Mouse (Mus musculus) midbrain, embryonic 13.5 days (tissue): ENCODE results near the gene Mfsd6l. TPM values are rescaled to one million over a fixed set of nuclear protein-coding genes. Genes with fewer than 3 reads are reported as not detected.
A peak's percentile ranks its signal among the peaks of the same experiment; 100 is the strongest.

ENCODE experiments used
- ATAC-seq: fragments of 200-750 bp; cut with Nextera tagmentation; 2 replicates; pipeline ENCODE4 v1.8.0; 2017; ENCODE audit warnings: mild to moderate bottlenecking, moderate TSS enrichment, moderate library complexity
- H3K27ac ChIP-seq: fragments of 300-500 bp; sonication (generic); 2 replicates; pipeline ENCODE4 v1.5.1; 2015; ENCODE audit warnings: inconsistent platforms, mild to moderate bottlenecking, moderate library complexity
- H3K27me3 ChIP-seq: fragments of 300-500 bp; sonication (generic); 2 replicates; pipeline ENCODE4 v1.6.1; 2015; ENCODE audit warnings: mild to moderate bottlenecking, inconsistent platforms
- H3K36me3 ChIP-seq: fragments of 300-500 bp; sonication (generic); 2 replicates; pipeline ENCODE4 v1.6.1; 2015; ENCODE audit warnings: mild to moderate bottlenecking, inconsistent platforms
- H3K4me1 ChIP-seq: fragments of 300-500 bp; sonication (generic); replicated peaks from 2 replicates; pipeline ENCODE4 v1.6.1; 2015; ENCODE audit warnings: inconsistent platforms
- H3K4me2 ChIP-seq: fragments of 300-500 bp; sonication (generic); replicated peaks from 2 replicates; pipeline ENCODE4 v1.6.1; 2015; ENCODE audit warnings: moderate library complexity, mild to moderate bottlenecking, inconsistent platforms
- H3K4me3 ChIP-seq: fragments of 300-500 bp; sonication (generic); replicated peaks from 2 replicates; pipeline ENCODE4 v1.5.1; 2015; ENCODE audit warnings: mild to moderate bottlenecking, inconsistent platforms
- H3K9ac ChIP-seq: fragments of 300-500 bp; sonication (generic); replicated peaks from 2 replicates; pipeline ENCODE4 v1.6.1; 2015; ENCODE audit warnings: mild to moderate bottlenecking, inconsistent platforms
- H3K9me3 ChIP-seq: fragments of 300-500 bp; sonication (generic); 2 replicates; pipeline ENCODE4 v1.6.1; 2016; ENCODE audit warnings: mild to moderate bottlenecking, inconsistent platforms
- WGBS: fragments of 180-500 bp; shearing (Covaris S2); methylation state at CpG from one replicate; pipeline ENCODE4 v1.1.7; 2015; 5-methylcytosine and 5-hydroxymethylcytosine counted together
- polyA plus RNA-seq: library from polyadenylated mRNA; unstranded; fragments of >200 nt; fragmentation: Nextera tagmentation; extraction: Ambion mirVana; gene quantifications from 2 replicates; pipeline ENCODE4 v1.2.1, GENCODE M21; 2015

Gene Mfsd6l
- not detected in 2 replicates for polyA plus RNA-seq

DNA sequence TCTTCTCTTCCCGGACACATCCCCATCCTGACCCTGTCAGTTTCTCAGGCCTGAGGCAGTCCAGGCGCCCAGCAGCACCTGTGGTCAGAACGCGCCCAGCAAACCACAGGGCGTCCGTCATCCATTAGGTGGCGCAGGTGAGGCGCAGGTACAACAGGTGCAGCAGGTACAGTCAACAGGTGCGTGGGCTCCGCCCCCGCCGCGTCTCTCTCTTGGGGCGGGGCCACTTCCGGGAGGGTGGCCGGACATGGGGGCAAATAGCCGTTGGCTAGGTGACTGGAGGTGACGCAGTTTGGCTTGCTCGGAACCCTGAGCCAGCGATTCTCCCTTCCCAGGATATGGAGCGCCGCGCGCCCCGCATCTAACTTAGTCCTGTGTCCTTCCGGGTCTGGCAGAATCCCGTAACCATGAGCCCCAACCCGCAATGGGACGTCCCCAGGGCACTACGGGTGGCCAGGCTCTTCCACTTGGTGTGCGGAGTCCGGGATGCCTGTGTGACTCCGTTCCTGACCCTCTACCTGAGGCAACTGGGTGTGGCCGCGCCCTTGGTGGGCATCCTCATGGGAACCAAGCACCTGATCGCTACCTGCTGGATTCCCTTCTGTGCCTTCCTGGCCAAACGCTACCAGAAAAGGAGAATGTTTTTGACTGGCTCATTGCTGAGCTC is at the start of gene Mfsd6l:
Gene Mfsd6l (plus strand): TSS at position 269 of the 667 bp plus-strand sequence.
- H3K9ac ChIP-seq: no peak within 1 kb of the TSS
- ATAC-seq: no peak
- no peaks in the 10 kb centered on the region for H3K36me3 ChIP-seq
- peak within 1 kb of the TSS; percentile 17; the same call in 1 of the 2 replicates for H3K4me3 ChIP-seq
- WGBS: 9% methylated on average over 37 of the region's 37 CpGs
- H3K9me3 ChIP-seq: no peaks in the 10 kb centered on the region
- no peak within 1 kb of the TSS for H3K27ac ChIP-seq
- peaks cover 6% of the 10 kb centered on the region for H3K4me1 ChIP-seq
- peak within 1 kb of the TSS; percentile 47 for H3K4me2 ChIP-seq
- peaks cover 13% of the 10 kb centered on the region for H3K27me3 ChIP-seq

DNA sequence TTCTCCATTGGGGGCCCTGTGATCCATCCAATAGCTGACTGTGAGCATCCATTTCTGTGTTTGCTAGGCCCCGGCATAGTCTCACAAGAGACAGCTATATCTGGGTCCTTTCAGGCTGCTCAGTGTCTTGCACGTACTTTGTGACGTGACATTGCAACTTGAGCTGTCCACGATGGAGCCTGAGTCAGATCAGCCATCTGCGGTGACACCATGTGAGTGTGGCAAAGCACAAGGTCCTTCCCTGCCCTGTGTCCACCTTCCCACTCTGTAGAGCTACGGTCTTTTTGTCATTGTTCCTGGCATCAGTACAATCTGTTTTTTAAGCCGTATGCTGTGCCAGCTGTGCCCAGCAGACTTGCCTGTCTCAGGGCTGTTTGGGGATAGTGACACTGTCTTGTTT is 48.7 kb upstream of the Mfsd6l start:
- WGBS: 93% methylated on average over 7 of the region's 7 CpGs
- Histone ChIP-seq H3K27ac (no peak overlapping the region), H3K4me2 (no peak overlapping the region), H3K27me3 (no peaks in the 10 kb centered on the region), H3K4me3 (no peak overlapping the region), H3K4me1 (no peaks in the 10 kb centered on the region), H3K36me3 (no peaks in the 10 kb centered on the region), H3K9ac (no peak overlapping the region), H3K9me3 (no peaks in the 10 kb centered on the region)
- no peak for ATAC-seq

DNA sequence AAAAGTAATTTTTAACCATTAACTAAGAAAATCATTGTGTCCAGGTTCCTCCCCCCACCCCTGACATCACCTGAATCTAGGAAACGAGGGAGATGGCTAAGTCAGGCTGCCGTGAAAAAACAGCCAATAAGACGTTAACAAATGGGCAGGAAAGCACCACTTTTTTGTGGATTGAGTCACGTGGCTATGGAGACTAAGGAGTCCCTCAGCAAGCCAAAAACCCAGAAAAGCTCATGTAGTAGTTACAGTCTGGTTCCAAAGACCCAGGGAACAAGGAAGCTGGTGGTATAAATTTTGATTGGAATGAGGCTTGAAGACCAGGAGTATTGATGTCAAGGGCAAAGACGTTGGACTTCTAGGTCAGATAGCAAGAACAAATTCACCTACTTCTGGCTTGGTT is 47.4 kb upstream of the Mfsd6l start:
- 76% methylated on average over 5 of the region's 5 CpGs for WGBS
- Histone ChIP-seq H3K36me3 (no peaks in the 10 kb centered on the region), H3K9ac (no peak overlapping the region), H3K4me3 (no peak overlapping the region), H3K27ac (no peak overlapping the region), H3K27me3 (no peaks in the 10 kb centered on the region), H3K4me2 (no peak overlapping the region), H3K4me1 (no peaks in the 10 kb centered on the region), H3K9me3 (no peaks in the 10 kb centered on the region)
- ATAC-seq: no peak

DNA sequence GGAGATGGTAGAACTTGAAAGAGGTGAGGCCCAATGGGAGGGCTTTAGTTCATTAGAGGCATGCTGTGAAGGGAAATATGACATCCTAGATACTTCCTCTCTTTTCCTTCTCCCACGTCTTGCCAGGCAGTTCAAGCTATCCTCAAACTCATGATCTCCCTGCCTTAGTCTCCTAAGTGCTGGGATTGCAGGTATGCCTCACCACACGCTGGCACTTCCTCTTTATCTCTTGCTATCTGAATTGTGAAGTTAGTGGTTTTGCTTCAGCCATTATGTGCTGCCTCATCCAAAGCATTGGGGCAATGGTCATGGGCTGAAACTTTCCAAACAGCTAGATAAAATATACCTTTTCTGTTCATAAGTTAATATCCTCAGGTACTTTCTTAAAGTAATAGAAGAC is 46.8 kb upstream of the Mfsd6l start:
- no peak overlapping the region for H3K27ac ChIP-seq
- no peaks in the 10 kb centered on the region for H3K27me3 ChIP-seq
- H3K4me1 ChIP-seq: no peaks in the 10 kb centered on the region
- no peak overlapping the region for H3K9ac ChIP-seq
- H3K9me3 ChIP-seq: no peaks in the 10 kb centered on the region
- WGBS: 67% methylated on average over 2 of the region's 2 CpGs
- H3K4me2 ChIP-seq: no peak overlapping the region
- no peaks in the 10 kb centered on the region for H3K36me3 ChIP-seq
- no peak overlapping the region for H3K4me3 ChIP-seq
- no peak for ATAC-seq

DNA sequence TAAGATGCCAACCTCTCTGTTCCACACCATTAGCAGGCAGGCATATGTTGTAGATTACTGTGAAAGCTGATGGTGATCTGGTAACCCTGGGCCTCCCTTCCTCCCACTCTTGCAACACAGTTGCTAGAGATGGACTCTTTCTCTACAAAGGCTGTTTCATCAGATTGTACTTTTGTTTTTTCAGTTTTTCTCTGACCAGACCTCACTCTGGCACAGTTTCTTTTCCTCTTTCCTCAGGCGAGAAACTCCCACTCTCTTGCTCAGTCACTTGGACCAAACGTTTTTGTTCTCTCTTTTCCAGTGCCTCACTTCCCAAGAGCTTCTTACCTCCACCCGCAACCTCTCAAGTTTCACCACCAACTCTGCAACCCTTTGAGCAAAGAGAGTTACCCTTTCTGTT is 42.0 kb upstream of the Mfsd6l start:
- no peak overlapping the region for H3K4me2 ChIP-seq
- H3K9ac ChIP-seq: no peak overlapping the region
- H3K36me3 ChIP-seq: no peaks in the 10 kb centered on the region
- H3K9me3 ChIP-seq: peaks cover under 1% of the 10 kb centered on the region; the same call in 1 of the 2 replicates
- ATAC-seq: no peak
- no peaks in the 10 kb centered on the region for H3K4me1 ChIP-seq
- H3K27me3 ChIP-seq: no peaks in the 10 kb centered on the region
- H3K4me3 ChIP-seq: no peak overlapping the region
- H3K27ac ChIP-seq: no peak overlapping the region
- 48% methylated on average over 3 of the region's 3 CpGs for WGBS

DNA sequence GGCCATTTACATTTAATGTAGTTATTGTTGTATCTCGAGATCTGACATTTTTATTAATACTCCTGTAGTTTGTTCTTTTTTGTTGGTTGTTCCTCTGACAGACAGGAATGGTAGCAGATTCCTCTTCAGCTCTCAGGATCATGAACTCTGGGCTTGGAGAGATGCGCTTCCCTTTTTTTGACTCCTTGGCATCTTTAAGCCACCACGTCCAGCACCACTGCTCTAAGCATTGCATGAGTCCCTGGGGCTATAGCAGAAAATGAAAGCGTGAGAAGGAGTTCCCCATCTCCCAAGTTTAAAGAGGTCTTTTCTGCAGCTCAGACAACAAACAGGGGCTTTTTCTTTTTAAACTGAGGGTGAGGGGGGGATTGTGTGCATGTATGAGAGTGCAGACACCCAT is 36.6 kb upstream of the Mfsd6l start:
- H3K4me2 ChIP-seq: no peak overlapping the region
- no peaks in the 10 kb centered on the region for H3K36me3 ChIP-seq
- ATAC-seq: no peak
- no peak overlapping the region for H3K9ac ChIP-seq
- no peaks in the 10 kb centered on the region for H3K27me3 ChIP-seq
- H3K9me3 ChIP-seq: peaks cover 11% of the 10 kb centered on the region
- H3K4me1 ChIP-seq: no peaks in the 10 kb centered on the region
- H3K27ac ChIP-seq: no peak overlapping the region
- no peak overlapping the region for H3K4me3 ChIP-seq
- WGBS: 94% methylated on average over 4 of the region's 4 CpGs

DNA sequence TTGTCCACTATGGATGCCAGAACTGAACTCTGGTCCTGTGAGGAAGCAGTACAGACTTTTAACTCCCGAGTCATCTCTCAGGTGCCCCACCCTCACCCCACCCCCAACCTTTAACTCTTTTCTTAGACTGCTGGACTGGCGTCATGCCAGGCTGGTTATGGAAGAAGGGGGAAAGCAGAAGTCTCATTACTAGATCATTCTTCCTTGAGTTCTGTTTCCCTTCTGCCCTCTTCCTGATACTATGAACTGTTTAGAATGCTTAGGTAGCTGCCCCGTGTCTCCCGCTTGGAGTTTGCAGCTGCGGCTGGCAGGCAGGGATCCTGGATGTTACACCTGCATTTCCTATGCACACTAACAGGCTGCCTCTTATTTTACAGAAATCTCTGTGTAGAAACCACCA is 36.2 kb upstream of the Mfsd6l start:
- WGBS: 93% methylated on average over 5 of the region's 5 CpGs
- Histone ChIP-seq H3K4me3 (no peak overlapping the region), H3K27me3 (no peaks in the 10 kb centered on the region), H3K9me3 (peaks cover 11% of the 10 kb centered on the region), H3K27ac (no peak overlapping the region), H3K4me1 (no peaks in the 10 kb centered on the region), H3K4me2 (no peak overlapping the region), H3K9ac (no peak overlapping the region), H3K36me3 (no peaks in the 10 kb centered on the region)
- no peak for ATAC-seq

DNA sequence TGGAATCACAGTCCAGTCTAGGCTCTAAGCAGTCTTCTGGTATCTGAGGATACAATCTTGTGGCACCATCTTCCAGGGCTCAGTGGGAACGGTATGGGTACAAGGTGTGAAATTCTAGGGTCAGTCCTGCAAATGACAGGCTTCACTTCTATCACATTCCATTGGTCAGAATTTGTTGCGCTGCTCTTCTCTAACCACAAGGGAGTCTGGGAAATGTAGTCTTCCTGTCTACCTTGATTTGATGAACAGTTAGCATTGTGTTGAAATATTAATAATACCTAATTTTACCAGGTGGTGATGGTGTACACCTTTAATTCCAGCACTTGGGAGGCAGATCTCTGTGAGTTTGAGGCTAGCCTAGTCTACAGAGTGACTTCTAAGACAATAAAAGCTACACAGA is 35.5 kb upstream of the Mfsd6l start:
- no peaks in the 10 kb centered on the region for H3K27me3 ChIP-seq
- WGBS: 87% methylated on average over 2 of the region's 2 CpGs
- H3K9ac ChIP-seq: no peak overlapping the region
- no peak overlapping the region for H3K4me3 ChIP-seq
- H3K36me3 ChIP-seq: no peaks in the 10 kb centered on the region
- no peak overlapping the region for H3K27ac ChIP-seq
- H3K4me1 ChIP-seq: no peaks in the 10 kb centered on the region
- ATAC-seq: no peak
- H3K9me3 ChIP-seq: peaks cover 11% of the 10 kb centered on the region
- H3K4me2 ChIP-seq: no peak overlapping the region

DNA sequence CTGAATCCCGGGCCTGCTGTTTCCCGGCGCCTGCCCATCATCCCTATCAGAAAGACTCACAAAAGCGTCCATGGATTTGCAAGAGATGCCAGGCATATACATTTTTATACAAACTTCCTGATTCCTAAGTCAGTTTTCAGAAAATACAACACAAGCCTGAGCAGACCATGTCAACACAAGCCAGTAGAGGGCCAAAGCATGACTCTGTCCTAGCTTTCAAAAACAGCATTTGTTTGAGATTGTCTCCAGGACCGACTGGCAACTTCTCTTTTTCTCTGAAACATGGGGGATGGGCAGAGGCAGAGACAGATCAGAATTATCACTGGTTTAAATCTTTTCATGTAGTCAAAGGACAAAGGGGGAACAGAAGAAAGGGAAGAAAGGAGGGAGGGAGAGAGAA is 34.6 kb upstream of the Mfsd6l start:
- Histone ChIP-seq H3K4me3 (no peak overlapping the region), H3K4me2 (no peak overlapping the region), H3K27ac (no peak overlapping the region), H3K4me1 (no peaks in the 10 kb centered on the region), H3K36me3 (no peaks in the 10 kb centered on the region), H3K27me3 (no peaks in the 10 kb centered on the region), H3K9me3 (peaks cover 11% of the 10 kb centered on the region), H3K9ac (no peak overlapping the region)
- 81% methylated on average over 5 of the region's 5 CpGs for WGBS
- no peak for ATAC-seq

DNA sequence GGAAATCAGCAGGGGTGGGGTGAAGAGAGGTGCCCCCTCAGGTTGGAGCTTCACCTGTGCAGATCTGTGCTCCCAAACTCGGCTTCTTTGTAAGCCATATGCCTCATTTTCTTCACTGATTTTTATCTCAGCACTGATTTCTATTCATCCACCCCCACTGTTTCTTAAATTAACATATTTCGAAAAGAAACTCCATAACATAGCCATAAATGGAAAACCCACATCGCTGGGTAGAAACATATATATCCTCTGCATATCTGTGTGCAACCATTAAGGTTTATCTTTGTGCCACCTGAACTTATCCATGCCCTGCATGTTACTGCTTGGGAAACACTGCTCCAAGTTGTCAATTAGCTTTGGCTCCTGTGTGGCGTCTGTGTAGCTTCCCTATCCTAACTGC is 29.5 kb upstream of the Mfsd6l start:
- no peak for ATAC-seq

DNA sequence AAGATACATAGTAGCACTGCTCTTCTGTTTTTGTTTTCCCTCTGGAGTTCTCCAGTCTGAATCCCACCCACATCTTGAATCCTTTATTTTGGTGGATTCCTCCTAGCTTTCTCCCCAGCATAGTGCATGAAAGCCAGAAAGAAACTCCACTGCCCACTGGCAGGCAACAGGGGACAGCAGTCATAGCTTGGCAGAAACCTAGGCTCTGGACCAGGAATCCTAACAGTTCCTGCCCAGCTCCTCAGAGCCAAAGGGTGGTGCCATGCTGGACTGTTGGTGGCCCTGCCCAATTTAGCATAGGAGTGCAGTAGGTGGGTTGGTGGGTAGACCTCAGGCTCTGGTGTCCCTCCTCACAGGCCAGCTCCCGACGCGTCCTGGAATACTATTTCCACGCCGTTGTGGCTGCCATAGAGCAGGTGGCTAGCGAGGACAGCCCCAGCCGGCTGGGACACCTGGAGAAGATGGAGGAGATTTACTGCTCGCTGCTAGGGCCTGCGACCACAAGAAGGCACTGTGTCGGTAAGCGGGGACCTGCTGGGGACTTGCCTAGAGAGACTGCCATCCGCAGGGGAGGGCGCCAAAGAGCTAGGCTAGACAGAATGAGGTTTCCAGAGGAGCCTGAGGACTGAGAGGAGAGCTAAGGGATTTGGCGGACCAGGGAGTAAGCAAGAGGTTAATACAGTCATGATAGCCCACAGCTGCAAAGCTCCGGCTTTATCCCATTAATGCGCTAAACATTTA is 24.8 kb upstream of the Mfsd6l start:
- Histone ChIP-seq H3K9ac (no peak overlapping the region), H3K4me1 (no peaks in the 10 kb centered on the region), H3K27me3 (no peaks in the 10 kb centered on the region), H3K27ac (no peak overlapping the region), H3K36me3 (no peaks in the 10 kb centered on the region), H3K4me2 (no peak overlapping the region), H3K9me3 (no peaks in the 10 kb centered on the region), H3K4me3 (no peak overlapping the region)
- 31% methylated on average over 16 of the region's 16 CpGs for WGBS
- no peak for ATAC-seq

More for the DNA sequence above, 29.5 kb upstream of the Mfsd6l start:
- Histone ChIP-seq H3K9me3 (no peaks in the 10 kb centered on the region), H3K4me3 (no peak overlapping the region), H3K9ac (no peak overlapping the region), H3K4me2 (no peak overlapping the region), H3K27me3 (no peaks in the 10 kb centered on the region), H3K36me3 (no peaks in the 10 kb centered on the region), H3K27ac (no peak overlapping the region), H3K4me1 (no peaks in the 10 kb centered on the region)
- 78% methylated on average over 4 of the region's 4 CpGs for WGBS

DNA sequence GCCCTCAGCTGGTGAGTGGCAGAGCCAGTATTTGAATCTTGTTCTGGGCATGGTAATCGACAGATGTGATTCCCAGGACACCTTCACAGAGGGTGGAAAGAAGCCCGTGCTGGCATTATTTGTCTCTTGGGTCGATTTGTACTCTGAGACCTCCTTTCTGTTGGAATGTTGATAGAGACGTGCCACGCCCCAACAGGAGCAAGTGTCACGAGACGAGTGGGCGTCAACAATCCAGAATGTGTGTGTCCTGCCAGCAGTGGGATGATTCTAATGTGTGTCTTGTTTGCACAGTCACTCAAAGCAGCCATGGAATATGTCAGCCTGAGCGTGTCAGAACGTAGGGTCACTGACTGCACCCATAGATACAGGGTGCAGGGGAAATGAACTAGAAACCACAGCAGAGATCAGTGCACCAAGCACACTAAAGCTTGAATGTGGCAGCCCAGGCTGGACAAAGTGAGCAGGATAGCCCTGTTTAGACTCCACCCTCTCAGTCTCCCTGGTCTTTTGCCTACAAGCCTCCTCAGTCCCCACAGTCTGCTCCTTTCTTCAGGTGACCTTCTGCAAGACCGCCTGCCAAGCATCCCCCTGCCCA is 23.9 kb upstream of the Mfsd6l start:
- no peak overlapping the region for H3K4me3 ChIP-seq
- 82% methylated on average over 11 of the region's 11 CpGs for WGBS
- ATAC-seq: no peak

More for the DNA sequence above, 23.9 kb upstream of the Mfsd6l start:
- Histone ChIP-seq H3K4me2 (no peak overlapping the region), H3K9ac (no peak overlapping the region), H3K27me3 (no peaks in the 10 kb centered on the region), H3K9me3 (no peaks in the 10 kb centered on the region), H3K4me1 (0 out of 2 replicates have a peak, but pooled peaks cover 3% of the 10 kb centered on the region), H3K27ac (no peak overlapping the region), H3K36me3 (no peaks in the 10 kb centered on the region)
